Mouse (Mus musculus) splenic B cell, adult 2 months (primary cell): Measurements from ENCODE around the gene Tpm1.

Experiments used
- DNase-seq: peaks from one replicate; pipeline ENCODE4 v3.0.0-alpha.2; 2011; ENCODE audit warnings: low read depth, low spot score
- H3K27me3 ChIP-seq: 2 replicates; pipeline ENCODE4 v1.6.1; 2012; ENCODE audit warnings: mild to moderate bottlenecking, low read length, moderate library complexity, mixed read lengths; ENCODE audit not compliant: control insufficient read depth, poor library complexity, insufficient read depth, severe bottlenecking
- H3K36me3 ChIP-seq: 2 replicates; pipeline ENCODE4 v1.6.1; 2012; ENCODE audit warnings: mild to moderate bottlenecking, low read length, moderate library complexity, mixed read lengths; ENCODE audit not compliant: control insufficient read depth, poor library complexity, insufficient read depth, severe bottlenecking

The Tpm1 gene

DNA sequence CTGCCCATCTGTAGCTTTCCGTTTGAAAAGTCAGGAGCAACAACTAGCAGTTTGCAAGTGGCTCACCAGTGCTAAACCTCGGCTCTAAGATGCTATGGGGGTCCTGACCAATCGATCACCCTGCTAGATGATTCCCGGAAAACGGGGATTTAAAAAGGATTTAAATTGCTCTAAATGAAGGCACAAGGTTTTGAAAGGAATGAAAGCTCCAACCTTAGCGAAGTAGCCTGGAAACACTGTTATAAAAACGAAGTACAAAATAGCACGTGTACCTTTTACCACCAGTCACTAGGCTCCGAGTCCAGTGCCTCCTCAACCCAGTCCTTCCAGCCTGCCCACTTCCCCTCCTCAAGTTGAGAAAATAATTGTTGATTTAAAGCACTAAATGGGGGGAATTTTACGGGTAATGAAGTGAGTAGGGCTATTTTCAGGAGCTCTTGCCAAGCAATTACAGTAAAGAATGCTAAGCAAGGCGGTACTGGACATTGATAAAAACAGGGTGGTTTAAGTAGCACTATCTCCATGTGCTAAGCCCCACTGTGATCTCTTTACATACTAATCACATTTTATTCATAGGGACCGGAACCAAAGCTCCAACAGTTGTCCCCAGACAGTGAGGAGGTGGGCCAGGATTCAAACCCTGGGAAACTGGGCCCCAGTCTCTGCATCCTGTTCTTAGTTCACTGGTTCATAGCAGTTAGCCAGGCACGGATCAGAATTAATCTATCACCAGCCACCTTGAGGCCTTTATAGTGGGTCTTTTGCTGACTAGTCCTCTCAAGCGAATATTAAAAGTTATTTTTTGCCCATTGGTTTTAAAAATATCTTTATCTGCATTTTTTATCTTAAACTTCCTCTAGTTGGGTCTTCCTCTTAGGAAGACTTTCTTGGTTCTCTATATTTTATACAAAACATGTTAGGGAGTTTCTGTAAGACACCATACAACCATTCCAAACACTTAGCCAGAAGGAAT lies 7.1 kb downstream of the Tpm1 start:
- DNase-seq = no peak
- H3K27me3 ChIP-seq = 0 out of 2 replicates have a peak, but pooled peaks cover 2% of the 10 kb centered on the region
- no peaks in the 10 kb centered on the region for H3K36me3 ChIP-seq

DNA sequence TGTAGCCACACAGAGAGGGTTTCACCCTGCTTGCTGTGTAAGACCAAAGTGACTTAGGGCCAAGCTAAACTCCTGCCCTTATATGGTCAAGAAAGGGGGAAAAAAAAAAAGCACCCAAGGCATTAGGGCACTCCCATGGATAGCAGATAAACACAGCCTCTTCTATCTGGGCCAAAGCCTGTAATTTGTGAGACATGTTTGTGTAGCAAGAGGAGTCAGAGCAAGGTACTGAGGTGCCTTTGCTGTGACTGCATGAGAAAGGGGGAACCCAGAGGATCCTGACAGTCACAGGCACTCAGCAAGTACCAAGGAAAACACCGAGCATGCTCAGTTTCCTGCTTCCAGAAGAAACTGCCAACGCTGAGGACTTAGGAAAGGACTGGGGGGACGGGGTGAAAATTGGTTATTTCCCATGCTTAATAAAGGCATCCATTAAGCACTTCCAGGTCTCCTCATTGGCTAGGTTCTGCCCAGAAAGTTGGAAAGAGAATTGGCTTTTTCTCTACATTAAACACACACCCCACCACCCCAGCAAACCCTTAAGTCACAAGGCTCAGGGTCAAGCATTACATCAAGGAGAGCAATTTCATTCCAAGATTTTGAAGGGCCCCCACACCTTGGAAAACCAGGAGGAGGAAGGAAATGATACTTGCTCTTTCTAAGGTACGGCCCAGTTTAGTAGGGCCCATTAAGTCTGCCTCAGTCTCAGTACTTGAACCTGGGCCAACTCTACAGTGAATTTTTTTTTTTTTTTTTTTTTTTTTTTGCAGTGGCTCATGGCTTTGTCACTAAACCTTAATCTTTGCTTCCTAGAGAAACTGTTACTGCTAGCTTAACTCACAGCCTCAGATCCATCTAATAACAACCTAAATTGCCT lies 8.0 kb downstream of the Tpm1 start:
- H3K27me3 ChIP-seq = no peaks in the 10 kb centered on the region
- no peaks in the 10 kb centered on the region for H3K36me3 ChIP-seq
- no peak for DNase-seq

DNA sequence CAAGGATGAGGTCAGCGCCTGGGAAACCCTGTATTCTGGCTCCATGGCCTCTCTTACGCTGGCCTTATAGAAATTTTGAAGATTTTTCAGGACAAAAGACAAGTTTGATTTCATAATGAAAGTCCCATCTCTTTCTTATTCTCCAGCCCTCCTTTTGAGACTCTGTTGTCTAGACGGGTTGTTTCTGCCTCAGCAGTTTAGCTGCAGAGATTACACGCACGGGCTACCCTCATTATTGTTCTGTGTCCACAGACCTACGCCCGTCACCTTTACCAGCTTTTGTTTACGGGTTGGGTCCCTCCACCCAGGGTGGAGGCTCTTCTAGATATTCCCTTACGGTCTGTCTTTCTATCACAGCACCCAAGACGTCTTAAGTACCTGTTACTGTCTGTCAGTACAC lies 9.3 kb downstream of the Tpm1 start:
- Histone ChIP-seq H3K27me3 (no peaks in the 10 kb centered on the region), H3K36me3 (peaks cover 4% of the 10 kb centered on the region)
- no peak for DNase-seq

DNA sequence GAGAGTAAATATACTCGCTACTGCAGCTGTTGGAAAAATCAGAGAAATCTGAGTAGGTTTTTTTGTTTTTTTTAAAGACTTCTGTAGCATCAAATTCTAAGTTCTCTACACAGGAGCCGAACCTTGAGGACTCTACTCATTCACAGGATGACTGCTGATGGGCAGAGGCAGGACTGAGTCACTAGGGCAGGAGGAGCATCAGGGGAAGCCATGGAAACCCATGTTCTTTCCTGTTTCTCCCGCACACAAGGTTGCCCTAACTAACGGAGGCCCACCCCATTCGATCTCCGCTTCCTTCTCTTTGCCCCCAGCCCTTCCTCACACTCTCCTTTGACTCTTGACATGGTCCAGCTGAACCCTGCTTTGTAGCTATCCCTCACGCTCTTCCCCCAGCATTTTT lies 10.5 kb downstream of the Tpm1 start:
- H3K36me3 ChIP-seq = peaks cover 14% of the 10 kb centered on the region
- H3K27me3 ChIP-seq = no peaks in the 10 kb centered on the region
- DNase-seq = no peak

DNA sequence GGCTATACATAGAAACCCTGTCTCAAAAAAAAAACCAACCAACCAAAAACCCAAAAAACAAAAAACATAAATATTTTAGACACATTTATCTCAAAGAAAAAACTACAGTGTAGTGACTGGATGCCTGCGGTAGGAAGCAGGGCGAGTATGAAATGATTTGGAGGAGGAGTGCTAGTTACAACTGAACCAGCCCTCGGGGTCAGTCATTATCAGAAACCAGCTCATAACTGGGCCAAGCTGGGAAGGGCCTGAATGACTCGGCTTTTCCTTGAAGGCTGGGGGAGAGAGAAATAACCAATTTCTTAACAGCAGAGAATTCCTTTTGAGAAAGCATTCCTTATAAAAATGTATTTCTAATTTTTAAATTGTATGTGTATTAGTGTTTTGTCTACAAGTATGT lies 11.5 kb downstream of the Tpm1 start:
- Histone ChIP-seq H3K27me3 (no peaks in the 10 kb centered on the region), H3K36me3 (peaks cover 20% of the 10 kb centered on the region)
- DNase-seq = no peak

DNA sequence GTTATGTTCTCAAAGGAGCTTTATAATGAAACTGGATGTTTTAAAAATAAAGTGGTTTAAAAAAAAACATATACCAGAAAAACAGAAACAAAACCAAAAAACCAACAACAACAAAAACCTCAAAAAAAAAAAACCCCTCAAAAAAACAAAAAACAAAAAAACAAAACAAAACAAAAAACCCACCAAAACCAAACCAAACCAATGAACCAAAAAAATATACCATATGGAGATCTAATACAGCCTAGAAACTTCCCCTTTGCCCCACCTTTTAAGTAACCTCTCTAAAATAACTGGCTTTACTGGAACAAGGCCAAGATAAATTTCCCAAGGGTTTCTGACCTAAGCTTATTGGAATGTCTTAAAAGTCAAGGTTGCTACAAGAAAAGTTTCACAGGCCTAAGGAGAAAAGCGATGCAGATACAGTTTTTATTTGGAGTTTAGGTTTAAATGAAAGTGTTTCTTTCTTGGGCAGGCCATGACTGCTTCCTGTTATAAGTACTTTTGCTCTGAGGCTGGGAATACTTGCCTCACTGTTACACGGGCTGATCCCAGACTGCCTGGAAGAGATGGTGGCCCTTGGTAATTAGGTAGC lies 12.6 kb downstream of the Tpm1 start:
- no peak for DNase-seq
- H3K36me3 ChIP-seq = peaks cover 23% of the 10 kb centered on the region

DNA sequence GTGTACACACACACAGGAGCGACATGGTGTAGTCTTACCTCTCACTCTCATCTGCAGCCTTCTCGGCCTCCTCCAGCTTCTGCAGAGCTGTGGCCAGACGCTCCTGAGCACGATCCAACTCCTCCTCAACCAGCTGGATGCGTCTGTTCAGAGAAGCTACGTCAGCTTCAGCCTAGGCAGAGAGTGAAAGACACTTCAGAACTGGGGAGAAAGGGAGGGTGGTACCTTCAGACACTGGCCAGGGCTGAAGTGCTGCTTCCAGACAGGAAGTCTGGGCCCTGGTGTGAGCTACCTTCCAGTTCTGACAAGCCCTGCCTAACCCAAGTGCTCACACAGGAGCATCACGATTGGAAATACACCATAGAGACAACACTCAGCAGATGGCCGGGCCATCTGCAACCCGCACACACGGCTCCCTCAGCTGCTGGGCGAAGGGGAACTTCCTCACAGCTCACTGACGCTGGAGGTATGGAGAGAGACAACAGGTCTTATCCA lies 13.2 kb downstream of the Tpm1 start:
- H3K36me3 ChIP-seq = peaks cover 23% of the 10 kb centered on the region
- H3K27me3 ChIP-seq = no peaks in the 10 kb centered on the region
- DNase-seq = peak; percentile 35

More for the DNA sequence above, 12.6 kb downstream of the Tpm1 start:
- no peaks in the 10 kb centered on the region for H3K27me3 ChIP-seq

DNA sequence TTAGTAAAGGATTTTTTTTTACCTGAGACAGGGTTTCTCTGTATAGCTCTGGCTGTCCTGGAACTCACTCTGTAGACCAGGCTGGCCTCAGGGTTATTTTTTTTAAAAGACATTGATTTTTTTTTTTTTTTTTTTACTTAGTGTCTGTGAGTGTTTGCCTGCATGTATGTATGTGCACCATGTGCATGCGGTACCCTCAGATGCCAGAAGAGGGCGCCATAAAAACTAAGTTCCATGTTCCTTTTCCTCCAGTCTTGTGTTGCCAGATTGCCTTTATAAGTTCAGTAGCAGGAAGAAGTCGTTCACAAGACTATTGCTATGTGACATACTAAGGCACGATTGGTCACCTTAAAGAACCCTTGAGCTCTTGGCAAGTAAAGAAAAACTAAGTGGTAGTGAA lies 14.5 kb downstream of the Tpm1 start:
- H3K36me3 ChIP-seq = peaks cover 28% of the 10 kb centered on the region
- peak; percentile 39 for DNase-seq
- H3K27me3 ChIP-seq = no peaks in the 10 kb centered on the region

DNA sequence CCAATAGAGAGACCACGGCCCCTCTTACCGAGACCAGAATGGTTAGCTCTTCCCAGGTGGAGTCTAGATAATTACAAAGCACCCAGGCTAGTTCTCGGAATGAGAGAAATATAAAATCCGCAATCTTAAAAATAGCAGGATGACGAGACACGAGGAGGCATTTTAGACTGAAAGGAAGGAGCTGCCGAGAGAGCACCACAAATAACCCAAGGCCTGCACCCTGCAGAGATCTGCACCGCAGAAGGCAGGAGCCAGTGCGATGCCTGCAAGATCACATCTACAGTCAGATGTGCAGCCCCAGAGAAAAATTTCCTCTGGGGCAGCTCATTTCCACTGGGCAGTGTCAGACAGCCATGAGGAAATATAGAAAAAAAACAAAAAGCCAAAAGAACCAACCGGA lies 16.2 kb downstream of the Tpm1 start:
- peaks cover 28% of the 10 kb centered on the region for H3K36me3 ChIP-seq
- H3K27me3 ChIP-seq = no peaks in the 10 kb centered on the region
- no peak for DNase-seq

DNA sequence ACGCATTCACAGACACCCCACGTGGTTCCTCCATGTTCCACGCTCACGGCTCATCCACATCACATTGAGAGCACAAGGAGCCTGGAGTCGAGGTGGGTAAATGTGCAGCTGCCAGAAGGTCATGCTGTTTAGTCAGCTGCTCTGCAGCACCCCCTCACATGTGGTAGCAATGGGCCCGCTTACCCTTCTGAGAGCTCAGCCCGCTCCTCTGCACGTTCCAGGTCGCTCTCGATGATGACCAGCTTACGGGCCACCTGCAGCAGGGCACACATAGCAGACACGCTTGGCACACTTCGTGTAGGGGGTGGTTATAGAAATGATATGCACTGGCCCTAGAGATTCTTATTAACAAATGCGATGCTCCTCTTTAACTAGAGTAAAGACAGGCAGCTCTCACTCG lies 16.6 kb downstream of the Tpm1 start:
- Histone ChIP-seq H3K27me3 (no peaks in the 10 kb centered on the region), H3K36me3 (peaks cover 28% of the 10 kb centered on the region)
- DNase-seq = no peak

DNA sequence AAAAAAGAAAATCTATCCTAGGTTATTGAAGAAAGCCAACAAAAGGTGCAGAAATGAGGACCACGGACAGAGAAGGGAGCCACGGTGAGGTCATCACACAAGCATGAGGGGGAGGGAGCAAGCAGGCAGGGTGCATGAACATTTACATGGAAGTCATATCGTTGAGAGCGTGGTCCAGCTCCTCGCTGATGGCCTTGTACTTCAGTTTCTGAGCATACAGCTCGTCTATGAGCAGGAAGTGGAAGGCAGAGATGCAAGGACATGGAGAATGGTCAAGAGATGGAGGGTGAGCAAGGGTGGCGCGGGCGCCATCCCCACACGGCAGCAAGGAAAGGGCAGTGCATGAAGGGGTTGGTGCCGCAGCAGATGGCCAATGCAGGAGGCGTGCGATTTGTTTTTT lies 19.7 kb downstream of the Tpm1 start:
- Histone ChIP-seq H3K27me3 (no peaks in the 10 kb centered on the region), H3K36me3 (peaks cover 24% of the 10 kb centered on the region)
- DNase-seq = no peak

DNA sequence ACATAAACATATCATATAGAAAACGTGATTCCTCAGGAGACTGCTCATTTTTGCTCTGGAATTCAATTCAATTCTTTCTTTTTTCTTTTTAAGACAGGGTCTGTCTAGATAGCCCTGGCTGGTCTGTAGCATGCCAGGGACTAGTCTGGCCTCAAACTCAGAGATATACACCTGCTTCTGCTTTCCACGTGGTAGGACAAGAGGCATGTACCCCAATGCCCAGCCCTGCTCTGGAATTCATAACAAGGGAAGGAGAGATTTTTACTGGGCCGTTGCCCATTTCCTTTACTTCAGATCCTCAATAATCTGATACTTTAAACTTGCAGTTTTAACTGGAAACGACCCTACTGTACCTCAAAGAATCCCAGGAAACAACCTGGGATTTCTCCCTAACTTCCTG lies 20.3 kb downstream of the Tpm1 start:
- H3K27me3 ChIP-seq = no peaks in the 10 kb centered on the region
- DNase-seq = no peak
- H3K36me3 ChIP-seq = peaks cover 19% of the 10 kb centered on the region

DNA sequence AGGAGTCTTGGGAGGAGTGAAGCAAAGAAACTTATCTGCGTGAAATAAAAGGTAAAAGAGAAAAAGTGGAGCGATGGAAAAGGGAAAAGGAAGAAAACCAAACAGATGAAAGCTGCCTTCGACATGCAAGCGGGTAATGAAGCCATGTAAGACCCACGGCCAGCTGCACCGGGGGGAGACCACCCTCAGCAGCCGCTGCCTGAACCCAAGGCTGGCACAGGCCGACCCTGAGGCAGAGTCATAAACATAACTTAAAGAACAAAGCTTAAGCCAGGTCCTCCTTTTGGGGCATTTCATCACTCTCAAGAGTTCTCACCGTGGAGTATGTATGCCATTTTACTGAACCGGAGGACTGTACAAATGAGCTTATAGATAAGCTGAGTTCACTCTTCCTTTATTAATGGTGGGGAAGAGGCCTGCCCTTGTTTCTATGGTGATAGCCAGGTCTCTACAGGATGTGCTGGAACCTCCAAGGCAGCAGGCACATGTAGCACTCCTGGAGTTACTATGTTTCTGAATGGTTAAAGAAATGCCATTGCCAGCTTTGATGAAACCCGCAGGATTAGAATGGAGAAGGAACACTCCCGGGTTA lies 21.0 kb downstream of the Tpm1 start:
- Histone ChIP-seq H3K27me3 (no peaks in the 10 kb centered on the region), H3K36me3 (peaks cover 19% of the 10 kb centered on the region)
- no peak for DNase-seq

DNA sequence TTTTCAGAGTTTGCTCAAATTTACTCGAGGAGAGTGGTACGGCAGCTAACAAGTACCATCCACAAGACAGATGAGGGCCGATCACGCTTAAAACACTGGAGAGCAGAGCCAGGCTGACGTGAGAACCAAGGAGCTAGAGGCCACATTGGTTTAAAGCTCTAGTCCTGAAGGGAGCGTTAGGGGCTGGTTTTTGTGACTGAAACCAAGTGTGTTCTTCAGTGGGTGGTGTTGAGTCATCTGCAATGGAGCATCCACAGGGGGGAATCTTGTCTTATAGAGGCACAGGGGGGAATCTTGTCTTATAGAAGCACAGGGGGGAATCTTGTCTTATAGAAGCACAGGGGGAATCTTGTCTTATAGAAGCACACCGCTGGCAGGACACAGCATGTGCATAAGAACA lies 22.3 kb downstream of the Tpm1 start:
- Histone ChIP-seq H3K36me3 (peaks cover 14% of the 10 kb centered on the region), H3K27me3 (no peaks in the 10 kb centered on the region)
- no peak for DNase-seq
